Mouse (Mus musculus): ENCODE data around the gene Grip1.

Gene Grip1

GRCm38 (mm10) chr10:119851594-119851993, 398.0 kb downstream of the Grip1 start:
- no peak for DNase-seq

- DNase-seq = no peak
Observed at GRCm38 (mm10) chr10:119852582-119853135, 399.0 kb downstream of the Grip1 start.

- DNase-seq = no peak
Observed at GRCm38 (mm10) chr10:119867726-119868125, 414.1 kb downstream of the Grip1 start.

- DNase-seq = no peak
Observed at GRCm38 (mm10) chr10:119868995-119869579, 415.5 kb downstream of the Grip1 start.

GRCm38 (mm10) chr10:119876721-119877120, 423.1 kb downstream of the Grip1 start:
- DNase-seq = no peak

- no peak for DNase-seq
Observed at GRCm38 (mm10) chr10:119878331-119878730, 424.7 kb downstream of the Grip1 start.

GRCm38 (mm10) chr10:119884591-119884990, 431.0 kb downstream of the Grip1 start:
- DNase-seq = no peak

- DNase-seq = no peak
Observed at GRCm38 (mm10) chr10:119885563-119885962, 431.9 kb downstream of the Grip1 start.

- no peak for DNase-seq
Observed at GRCm38 (mm10) chr10:119886681-119887080, 433.1 kb downstream of the Grip1 start.

GRCm38 (mm10) chr10:119902754-119903153, 449.1 kb downstream of the Grip1 start:
- DNase-seq = no peak

GRCm38 (mm10) chr10:119906869-119907268, 453.2 kb downstream of the Grip1 start:
- DNase-seq = no peak

GRCm38 (mm10) chr10:119917995-119918394, 464.4 kb downstream of the Grip1 start:
- no peak for DNase-seq

GRCm38 (mm10) chr10:119927963-119928362, 474.3 kb downstream of the Grip1 start:
- DNase-seq = no peak

- no peak for DNase-seq
Observed at GRCm38 (mm10) chr10:119928921-119929320, 475.3 kb downstream of the Grip1 start.

- DNase-seq = no peak
Observed at GRCm38 (mm10) chr10:119932794-119933193, 479.2 kb downstream of the Grip1 start.

GRCm38 (mm10) chr10:119933362-119933761, 479.7 kb downstream of the Grip1 start:
- no peak for DNase-seq

GRCm38 (mm10) chr10:119935231-119935630, 481.6 kb downstream of the Grip1 start:
- DNase-seq = no peak

- no peak for DNase-seq
Observed at GRCm38 (mm10) chr10:119937481-119937880, 483.9 kb downstream of the Grip1 start.

GRCm38 (mm10) chr10:119943906-119944305, 490.3 kb downstream of the Grip1 start:
- no peak for DNase-seq

- no peak for DNase-seq
Observed at GRCm38 (mm10) chr10:119951460-119951859, 497.8 kb downstream of the Grip1 start.

GRCm38 (mm10) chr10:119957260-119957955, 503.8 kb downstream of the Grip1 start:
- DNase-seq = no peak

GRCm38 (mm10) chr10:119960915-119961314, 507.3 kb downstream of the Grip1 start:
- DNase-seq = no peak

- no peak for DNase-seq
Observed at GRCm38 (mm10) chr10:119966321-119966720, 512.7 kb downstream of the Grip1 start.

- DNase-seq = no peak
Observed at GRCm38 (mm10) chr10:119979396-119979795, 525.8 kb downstream of the Grip1 start.
